Mouse (Mus musculus): ENCODE data around the gene Rptor. TPM values are rescaled to one million over a fixed set of nuclear protein-coding genes. Genes with fewer than 3 reads are reported as not detected.

The Rptor gene
- polyA plus RNA-seq (2014; fragmentation: Nextera tagmentation; extraction: Ambion mirVana) = 18.6 and 19.2 TPM in 2 replicates

DNA sequence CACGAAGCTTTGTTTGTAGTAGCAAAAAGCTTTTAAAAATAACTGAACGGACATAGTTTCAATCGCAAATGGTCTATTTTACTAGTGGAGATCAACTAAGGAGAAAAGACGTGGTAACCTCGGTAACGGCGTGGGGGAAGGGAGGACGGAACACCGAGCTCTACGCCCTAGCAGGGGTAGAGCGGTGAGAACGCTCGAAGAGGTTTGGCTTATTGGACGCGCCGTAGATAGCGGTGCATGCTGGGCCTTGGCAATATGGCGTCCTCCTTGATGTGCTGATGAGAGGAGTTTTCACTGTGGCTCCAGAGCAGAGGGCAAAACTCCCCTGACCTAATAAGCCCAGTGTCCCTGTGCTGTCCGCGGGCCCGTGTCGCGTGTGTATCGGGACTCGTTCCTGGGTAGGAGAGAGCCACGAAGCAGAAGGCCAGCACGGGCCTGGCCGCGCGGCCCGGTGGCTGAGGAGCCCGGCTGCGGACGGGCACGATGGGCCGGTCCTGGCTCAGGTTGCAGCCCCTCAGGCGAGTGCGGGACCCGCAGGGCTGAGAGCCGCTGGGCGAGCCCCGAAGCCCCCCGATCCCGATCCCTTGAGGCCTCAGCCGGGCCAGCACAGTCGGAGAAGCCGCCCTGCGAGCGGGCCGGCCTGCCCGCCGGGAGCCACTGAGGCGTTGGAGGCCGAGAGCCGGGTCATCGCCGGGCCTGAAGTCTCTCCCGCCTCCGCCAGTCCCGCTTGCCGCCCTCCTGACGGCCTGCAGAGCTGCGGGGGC is at the start of gene Rptor:
Gene Rptor (plus strand): TSS at position 143 of the 764 bp plus-strand sequence.
- Histone ChIP-seq H3K36me3 (ENCODE audit: control insufficient read depth, insufficient read depth, low read length) (no peaks in the 10 kb centered on the region; the same call in 1 of the 2 replicates), H3K27ac (ENCODE audit: low read depth, low read length) (peak within 1 kb of the TSS; percentile 63), H3K9ac (ENCODE audit: low read length) (peak within 1 kb of the TSS; percentile 90), H3K9me3 (ENCODE audit: control insufficient read depth, low read length) (no peaks in the 10 kb centered on the region; the same call in 1 of the 2 replicates), H3K27me3 (ENCODE audit: control insufficient read depth, insufficient read depth, low read length) (no peaks in the 10 kb centered on the region), H3K4me2 (ENCODE audit: low read depth, low read length, severe bottlenecking) (peak within 1 kb of the TSS; percentile 87), H3K4me1 (replicated peaks; ENCODE audit: control insufficient read depth, insufficient read depth, low read length) (peaks cover 6% of the 10 kb centered on the region), H3K4me3 (ENCODE audit: low read depth, low read length) (peak within 1 kb of the TSS; percentile 95)
- DNase-seq (ENCODE audit: low spot score) (peak; percentile 96), ATAC-seq (replicated peaks; ENCODE audit: low FRiP score) (peak; percentile 97)
- under 1% methylated on average over 51 of the region's 63 CpGs for WGBS

DNA sequence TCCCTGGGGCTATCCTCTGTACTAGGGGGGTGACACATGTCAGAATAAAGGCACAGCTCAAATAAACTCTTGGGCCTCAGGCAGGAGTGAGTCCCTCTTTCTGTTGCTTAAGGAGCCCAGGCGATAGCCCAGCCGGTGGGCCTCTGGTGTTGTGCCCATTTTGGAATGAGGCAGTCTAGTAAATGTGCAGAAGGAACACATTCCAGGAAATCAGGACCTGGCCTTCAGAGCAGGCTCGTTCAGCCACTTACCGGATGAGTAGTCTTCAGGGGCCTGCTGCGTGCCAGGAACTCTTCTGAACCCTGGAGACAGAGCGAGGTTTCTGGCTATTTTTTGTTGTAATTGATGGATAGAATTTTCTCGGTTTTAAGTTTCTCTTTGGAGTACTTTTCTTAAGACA is 48.0 kb upstream of the Rptor start:
- H3K4me1 ChIP-seq (replicated peaks; ENCODE audit: control insufficient read depth, insufficient read depth, low read length) = peaks cover 23% of the 10 kb centered on the region
- 84% methylated on average over 7 of the region's 7 CpGs for WGBS

DNA sequence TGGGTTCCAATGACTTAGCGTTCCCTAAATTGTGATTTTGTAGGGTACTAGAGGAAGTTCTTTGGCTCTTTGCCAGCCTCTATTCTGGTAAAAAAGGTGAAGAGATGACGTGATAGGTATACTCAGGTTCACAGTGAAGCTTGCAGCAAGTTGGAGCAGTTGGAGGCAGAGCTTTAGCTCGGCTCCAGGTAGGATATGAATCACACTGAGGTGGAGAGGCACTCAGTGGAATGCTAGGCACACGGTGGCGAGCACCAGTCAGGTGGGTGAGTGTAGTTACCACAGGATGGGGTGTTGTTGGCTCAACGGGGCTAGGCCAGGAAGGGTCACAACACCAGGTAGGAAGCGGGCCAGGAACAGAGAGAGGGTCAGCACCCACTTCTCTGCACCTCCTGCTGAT is 47.5 kb upstream of the Rptor start:
- H3K4me3 ChIP-seq (ENCODE audit: low read depth, low read length) = no peak overlapping the region
- no peaks in the 10 kb centered on the region for H3K36me3 ChIP-seq (ENCODE audit: control insufficient read depth, insufficient read depth, low read length)
- no peak for ATAC-seq (replicated peaks; ENCODE audit: low FRiP score)
- WGBS = 92% methylated on average over 7 of the region's 7 CpGs
- H3K9me3 ChIP-seq (ENCODE audit: control insufficient read depth, low read length) = no peaks in the 10 kb centered on the region
- no peak for DNase-seq (ENCODE audit: low spot score)
- H3K4me2 ChIP-seq (ENCODE audit: low read depth, low read length, severe bottlenecking) = no peak overlapping the region
- peaks cover 10% of the 10 kb centered on the region for H3K27me3 ChIP-seq (ENCODE audit: control insufficient read depth, insufficient read depth, low read length)
- H3K27ac ChIP-seq (ENCODE audit: low read depth, low read length) = no peak overlapping the region
- H3K4me1 ChIP-seq (replicated peaks; ENCODE audit: control insufficient read depth, insufficient read depth, low read length) = peaks cover 25% of the 10 kb centered on the region
- H3K9ac ChIP-seq (ENCODE audit: low read length) = no peak overlapping the region

More for the DNA sequence above, 48.0 kb upstream of the Rptor start:
- no peak overlapping the region for H3K9ac ChIP-seq (ENCODE audit: low read length)
- peaks cover 14% of the 10 kb centered on the region for H3K27me3 ChIP-seq (ENCODE audit: control insufficient read depth, insufficient read depth, low read length)
- H3K4me2 ChIP-seq (ENCODE audit: low read depth, low read length, severe bottlenecking) = no peak overlapping the region
- DNase-seq (ENCODE audit: low spot score) = no peak
- H3K36me3 ChIP-seq (ENCODE audit: control insufficient read depth, insufficient read depth, low read length) = no peaks in the 10 kb centered on the region
- ATAC-seq (replicated peaks; ENCODE audit: low FRiP score) = no peak
- H3K27ac ChIP-seq (ENCODE audit: low read depth, low read length) = no peak overlapping the region
- H3K4me3 ChIP-seq (ENCODE audit: low read depth, low read length) = no peak overlapping the region
- no peaks in the 10 kb centered on the region for H3K9me3 ChIP-seq (ENCODE audit: control insufficient read depth, low read length)

DNA sequence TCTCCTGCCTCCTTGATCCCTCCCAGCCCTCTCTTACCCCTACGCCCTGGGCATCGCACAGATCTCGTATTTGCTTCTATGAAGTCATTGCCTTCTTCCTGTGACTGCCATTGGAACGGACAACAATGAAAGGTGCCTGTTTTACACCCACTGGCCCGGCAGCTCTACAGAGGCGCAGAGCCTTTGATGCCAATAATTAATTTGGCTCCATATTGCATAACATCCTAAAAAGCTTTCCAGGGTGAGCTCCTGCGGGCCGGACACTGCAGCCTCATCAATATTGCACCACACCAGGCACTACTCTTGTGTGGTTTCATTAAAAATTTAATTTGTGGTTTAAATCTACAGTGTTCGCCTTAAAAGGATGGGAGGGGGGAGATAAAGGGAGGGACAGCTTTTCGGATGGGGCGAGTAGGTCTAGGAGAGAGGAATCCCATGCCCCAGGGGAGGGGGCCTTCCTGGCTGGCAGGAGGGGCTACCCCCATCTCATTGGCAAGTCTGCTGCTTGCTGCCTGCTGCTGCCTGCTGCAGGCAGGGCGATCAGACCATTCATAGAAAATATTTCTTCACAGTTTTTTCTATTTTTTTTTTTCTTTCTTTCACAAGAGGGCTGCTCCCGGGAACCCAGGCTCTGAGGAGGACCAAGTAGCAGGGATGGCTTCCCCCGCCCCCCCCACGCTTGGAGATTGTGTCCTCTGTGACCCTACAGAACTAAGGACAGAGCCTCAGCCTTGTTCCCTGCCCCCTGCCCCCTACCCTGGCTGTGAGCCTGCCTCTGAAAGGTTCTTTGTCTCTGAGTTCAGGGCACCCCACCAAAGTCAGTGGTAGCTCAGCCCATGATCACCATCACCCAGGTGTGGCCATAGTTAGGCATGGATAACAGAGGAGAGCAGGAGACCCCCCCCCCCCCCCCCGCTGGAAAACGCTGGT is 44.5 kb upstream of the Rptor start:
- peak; percentile 71 for DNase-seq (ENCODE audit: low spot score)
- peak overlapping the region; percentile 37 for H3K4me2 ChIP-seq (ENCODE audit: low read depth, low read length, severe bottlenecking)

DNA sequence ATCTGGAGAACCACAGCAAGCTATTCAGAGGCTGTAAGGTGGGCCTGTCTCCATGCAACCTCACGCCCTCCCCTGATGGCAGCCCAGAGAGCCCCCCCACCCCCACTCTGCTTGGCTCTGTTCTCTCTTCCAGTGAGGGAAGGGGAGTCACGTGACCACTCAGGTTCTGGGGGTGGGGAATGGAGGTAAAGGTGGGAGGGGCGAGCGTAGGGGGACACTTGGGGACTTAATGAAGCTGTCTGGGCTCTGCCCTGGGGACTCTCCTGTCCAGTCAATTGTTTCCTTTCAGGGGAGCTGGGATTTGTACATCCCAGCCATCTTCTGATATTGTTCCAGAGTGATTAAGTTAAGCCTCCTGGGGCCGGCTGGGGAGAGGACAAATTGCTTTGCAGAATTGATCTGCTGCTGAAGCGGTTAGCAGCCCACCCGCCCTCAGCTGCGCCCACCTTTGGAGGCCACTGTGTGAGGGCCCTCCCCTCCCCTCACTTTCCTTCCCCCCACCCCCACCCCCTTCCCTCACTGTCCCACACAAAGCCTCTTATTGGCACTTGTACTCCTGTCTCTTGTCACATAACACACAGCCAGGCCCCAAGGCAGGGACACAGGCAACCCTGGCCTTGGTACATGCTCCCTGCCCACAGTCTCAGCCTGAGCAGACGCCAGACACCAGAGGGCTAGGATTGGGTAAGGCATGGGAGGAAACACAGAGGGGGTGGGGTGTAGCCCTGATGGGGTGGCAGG is 43.7 kb upstream of the Rptor start:
- Histone ChIP-seq H3K9me3 (ENCODE audit: control insufficient read depth, low read length) (no peaks in the 10 kb centered on the region), H3K27ac (ENCODE audit: low read depth, low read length) (peak overlapping the region; percentile 78), H3K36me3 (ENCODE audit: control insufficient read depth, insufficient read depth, low read length) (no peaks in the 10 kb centered on the region), H3K4me3 (ENCODE audit: low read depth, low read length) (peak overlapping the region; percentile 7; the same call in 1 of the 2 replicates), H3K4me2 (ENCODE audit: low read depth, low read length, severe bottlenecking) (peak overlapping the region; percentile 37), H3K27me3 (ENCODE audit: control insufficient read depth, insufficient read depth, low read length) (no peaks in the 10 kb centered on the region), H3K4me1 (replicated peaks; ENCODE audit: control insufficient read depth, insufficient read depth, low read length) (peaks cover 18% of the 10 kb centered on the region), H3K9ac (ENCODE audit: low read length) (peak overlapping the region; percentile 50)
- under 1% methylated on average over 9 of the region's 9 CpGs for WGBS
- DNase-seq (ENCODE audit: low spot score) = peak; percentile 81
- peak; percentile 80 for ATAC-seq (replicated peaks; ENCODE audit: low FRiP score)

More for the DNA sequence above, 44.5 kb upstream of the Rptor start:
- WGBS = 14% methylated on average over 16 of the region's 17 CpGs
- no peaks in the 10 kb centered on the region for H3K9me3 ChIP-seq (ENCODE audit: control insufficient read depth, low read length)
- ATAC-seq (replicated peaks; ENCODE audit: low FRiP score) = peak; percentile 55; the same call in 1 of the 2 replicates
- peak overlapping the region; percentile 50 for H3K9ac ChIP-seq (ENCODE audit: low read length)
- peak overlapping the region; percentile 78 for H3K27ac ChIP-seq (ENCODE audit: low read depth, low read length)
- H3K4me3 ChIP-seq (ENCODE audit: low read depth, low read length) = peak overlapping the region; percentile 7; the same call in 1 of the 2 replicates
- H3K36me3 ChIP-seq (ENCODE audit: control insufficient read depth, insufficient read depth, low read length) = no peaks in the 10 kb centered on the region
- peaks cover 18% of the 10 kb centered on the region for H3K4me1 ChIP-seq (replicated peaks; ENCODE audit: control insufficient read depth, insufficient read depth, low read length)
- no peaks in the 10 kb centered on the region for H3K27me3 ChIP-seq (ENCODE audit: control insufficient read depth, insufficient read depth, low read length)

DNA sequence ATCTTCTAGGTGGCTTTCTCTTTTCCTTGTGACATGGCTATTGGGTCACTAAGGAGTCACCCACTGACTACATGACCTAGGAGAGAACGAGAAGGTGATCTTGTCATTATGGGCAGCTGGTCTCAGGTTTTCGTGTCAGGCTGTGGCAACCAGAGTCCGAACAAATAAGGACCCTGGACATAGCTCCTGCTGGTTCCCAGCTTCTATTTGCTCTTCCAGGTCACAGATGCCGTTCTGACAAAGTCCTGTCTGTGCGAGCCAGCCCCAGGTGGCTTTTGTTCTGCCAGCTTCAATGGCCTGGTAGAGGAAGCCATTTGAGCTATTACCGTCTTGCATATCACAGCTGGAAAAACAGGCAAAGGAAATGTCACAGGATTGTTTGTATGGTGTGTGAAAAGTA is 40.4 kb upstream of the Rptor start:
- WGBS = 37% methylated on average over 6 of the region's 6 CpGs
- H3K4me3 ChIP-seq (ENCODE audit: low read depth, low read length) = no peak overlapping the region
- H3K27ac ChIP-seq (ENCODE audit: low read depth, low read length) = no peak overlapping the region
- H3K9me3 ChIP-seq (ENCODE audit: control insufficient read depth, low read length) = no peaks in the 10 kb centered on the region
- peak; percentile 39 for DNase-seq (ENCODE audit: low spot score)
- H3K4me1 ChIP-seq (replicated peaks; ENCODE audit: control insufficient read depth, insufficient read depth, low read length) = peaks cover 20% of the 10 kb centered on the region
- H3K36me3 ChIP-seq (ENCODE audit: control insufficient read depth, insufficient read depth, low read length) = no peaks in the 10 kb centered on the region
- no peak overlapping the region for H3K4me2 ChIP-seq (ENCODE audit: low read depth, low read length, severe bottlenecking)
- no peak for ATAC-seq (replicated peaks; ENCODE audit: low FRiP score)
- H3K27me3 ChIP-seq (ENCODE audit: control insufficient read depth, insufficient read depth, low read length) = no peaks in the 10 kb centered on the region; the same call in 1 of the 2 replicates
- H3K9ac ChIP-seq (ENCODE audit: low read length) = no peak overlapping the region

DNA sequence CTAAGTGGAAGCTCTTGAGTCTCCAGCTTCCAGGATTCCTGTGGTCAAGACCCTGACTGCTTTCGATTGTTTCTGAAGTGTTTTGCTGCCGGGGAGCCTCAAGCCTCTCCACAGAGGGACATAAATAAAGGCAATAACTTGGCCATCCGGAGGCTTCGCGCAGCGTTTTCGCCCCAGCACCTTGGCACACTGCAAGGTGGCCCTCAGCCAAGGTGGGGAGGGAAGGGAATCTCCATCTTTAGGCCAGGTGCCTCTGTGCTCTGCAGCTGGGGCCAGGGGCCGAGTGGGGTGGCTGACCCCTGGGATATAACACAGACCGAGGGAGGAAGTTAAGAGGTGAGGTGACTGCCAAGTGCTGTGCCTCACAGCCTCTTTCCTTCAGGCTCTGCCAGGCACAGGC is 39.5 kb upstream of the Rptor start:
- Histone ChIP-seq H3K4me1 (replicated peaks; ENCODE audit: control insufficient read depth, insufficient read depth, low read length) (peaks cover 16% of the 10 kb centered on the region), H3K27me3 (ENCODE audit: control insufficient read depth, insufficient read depth, low read length) (no peaks in the 10 kb centered on the region; the same call in 1 of the 2 replicates)
- 80% methylated on average over 9 of the region's 9 CpGs for WGBS

DNA sequence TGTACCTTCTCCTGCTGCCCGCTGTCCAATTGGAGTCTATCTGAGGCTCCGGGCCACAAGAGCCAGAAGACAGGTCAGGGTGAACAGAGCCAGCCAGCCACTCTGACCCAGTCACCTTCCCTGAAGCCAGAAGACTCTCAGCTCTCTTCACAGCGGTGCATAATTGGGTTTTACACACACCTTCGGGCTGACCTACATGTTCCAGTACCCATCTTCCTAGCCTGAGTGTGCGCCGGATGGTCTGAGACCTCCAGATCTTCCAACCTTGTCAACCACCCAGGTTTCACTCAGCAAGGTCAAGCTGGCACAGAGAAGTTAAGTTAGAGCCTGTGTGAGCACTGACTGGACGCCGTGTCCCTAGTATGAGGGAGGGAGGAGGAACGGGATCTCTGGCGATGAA is 38.3 kb upstream of the Rptor start:
- Histone ChIP-seq H3K27ac (ENCODE audit: low read depth, low read length) (no peak overlapping the region), H3K27me3 (ENCODE audit: control insufficient read depth, insufficient read depth, low read length) (no peaks in the 10 kb centered on the region; the same call in 1 of the 2 replicates), H3K36me3 (ENCODE audit: control insufficient read depth, insufficient read depth, low read length) (no peaks in the 10 kb centered on the region), H3K9me3 (ENCODE audit: control insufficient read depth, low read length) (no peaks in the 10 kb centered on the region), H3K4me3 (ENCODE audit: low read depth, low read length) (no peak overlapping the region), H3K4me1 (replicated peaks; ENCODE audit: control insufficient read depth, insufficient read depth, low read length) (peaks cover 6% of the 10 kb centered on the region), H3K9ac (ENCODE audit: low read length) (no peak overlapping the region), H3K4me2 (ENCODE audit: low read depth, low read length, severe bottlenecking) (no peak overlapping the region)
- WGBS = 92% methylated on average over 10 of the region's 10 CpGs
- ATAC-seq (replicated peaks; ENCODE audit: low FRiP score) (no peak), DNase-seq (ENCODE audit: low spot score) (no peak)

More for the DNA sequence above, 39.5 kb upstream of the Rptor start:
- no peak overlapping the region for H3K4me3 ChIP-seq (ENCODE audit: low read depth, low read length)
- H3K36me3 ChIP-seq (ENCODE audit: control insufficient read depth, insufficient read depth, low read length) = no peaks in the 10 kb centered on the region
- ATAC-seq (replicated peaks; ENCODE audit: low FRiP score) = no peak
- peak; percentile 42 for DNase-seq (ENCODE audit: low spot score)
- no peak overlapping the region for H3K27ac ChIP-seq (ENCODE audit: low read depth, low read length)
- no peak overlapping the region for H3K4me2 ChIP-seq (ENCODE audit: low read depth, low read length, severe bottlenecking)
- no peaks in the 10 kb centered on the region for H3K9me3 ChIP-seq (ENCODE audit: control insufficient read depth, low read length)
- no peak overlapping the region for H3K9ac ChIP-seq (ENCODE audit: low read length)

All from forebrain, embryonic 11.5 days (tissue).